11 mouse cellular contexts compared by ENCODE assay signal in the genomic region with DNA sequence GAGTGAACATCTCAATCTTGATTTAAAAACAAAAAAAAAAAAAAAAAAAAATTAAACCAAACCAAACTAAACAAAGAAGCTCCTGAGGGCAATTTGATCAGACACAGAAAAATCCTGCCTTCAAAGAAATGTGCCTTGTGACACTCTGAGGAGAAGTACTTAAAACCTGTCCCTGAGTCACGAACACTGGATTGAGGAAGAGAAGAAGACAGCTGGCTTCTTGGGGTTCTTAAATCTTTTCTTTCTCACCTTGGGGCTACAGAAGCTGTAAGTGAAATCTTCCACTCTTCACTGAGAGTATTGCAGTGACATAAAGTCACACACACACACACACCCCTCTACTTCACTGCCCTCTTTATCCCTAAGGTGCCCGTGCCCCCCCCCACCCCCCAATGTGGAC. TPM values are rescaled to one million over a fixed set of nuclear protein-coding genes. Genes with fewer than 3 reads are reported as not detected.
DNase-seq lines count a peak whose midpoint lies in the region; ATAC-seq and TF ChIP-seq lines count a peak whose summit lies in the region.
"Had no signal": no experiment of that assay in that cellular context is flagged by ENCODE, and none has a peak within 500 bp of the region (broad histone marks: within the 10 kb centered on the region; RNA-seq: fewer than 3 reads in every experiment).

No protein-coding gene starts in this region.

- no peak for TF ChIP-seq CTCF in liver, postnatal 0 days (IDR thresholded peaks at IDR 0.05; ENCODE audit: low read depth)

- H3K4me3 ChIP-seq in heart, embryonic 11.5 days (ENCODE audit: low read depth, low read length): peak overlapping the region; percentile 77
- H3K4me3 ChIP-seq in ES-E14 (ENCODE audit: insufficient read depth in 1 of 2, low read depth in 1 of 2, low read length in 2 of 2, poor library complexity in 1 of 2, severe bottlenecking in 1 of 2): peak overlapping the region; percentile 79 to 89
- H3K4me3 ChIP-seq in hindbrain, embryonic 10.5 days: peak overlapping the region; percentile 89
- H3K4me3 ChIP-seq in liver, postnatal 0 days (ENCODE audit: low read depth, low read length): peak overlapping the region; percentile 51

- no peak for ATAC-seq in heart, embryonic 11.5 days (replicated peaks; ENCODE audit: insufficient number of reproducible peaks, low FRiP score, low TSS enrichment)
- ATAC-seq in liver, postnatal 0 days: no peak

- intact Hi-C loops in heart, postnatal 14 days (cut with DNase I): no loop called here

- H3K36me3 ChIP-seq in heart, embryonic 11.5 days (ENCODE audit: control insufficient read depth, insufficient read depth, low read length): no peaks in the 10 kb centered on the region
- no peaks in the 10 kb centered on the region for H3K36me3 ChIP-seq in ES-E14 (ENCODE audit: control insufficient read depth, insufficient read depth, low read length, poor library complexity, severe bottlenecking)
- no peaks in the 10 kb centered on the region for H3K36me3 ChIP-seq in hindbrain, embryonic 10.5 days
- no peaks in the 10 kb centered on the region for H3K36me3 ChIP-seq in liver, postnatal 0 days (replicated peaks; ENCODE audit: insufficient read depth, low read length)

- WGBS in heart, embryonic 11.5 days (ENCODE audit: insufficient replicate concordance): 24% methylated on average over 2 of the region's 2 CpGs
- 13% methylated on average over 2 of the region's 2 CpGs for WGBS in hindbrain, embryonic 10.5 days
- WGBS in liver, postnatal 0 days (ENCODE audit: insufficient replicate concordance): 15% methylated on average over 2 of the region's 2 CpGs

- peak overlapping the region; percentile 84 for H3K4me2 ChIP-seq in heart, embryonic 11.5 days
- peak overlapping the region; percentile 80 for H3K4me2 ChIP-seq in liver, postnatal 0 days (ENCODE audit: low read depth, low read length)

- TF ChIP-seq EP300 in liver, postnatal 0 days (IDR thresholded peaks at IDR 0.05; ENCODE audit: low read depth): no peak

- no peak for DNase-seq in heart, postnatal 14 days
- DNase-seq in ES-E14 (ENCODE audit: low read depth, low spot score): no peak
- no peak for DNase-seq in hindbrain, embryonic 10.5 days (ENCODE audit: low spot score)
- no peak for DNase-seq in liver, postnatal 0 days
- no peak for DNase-seq in frontal cortex, postnatal 14 days (ENCODE audit: low spot score in 2 of 2)
- DNase-seq in cerebellum, postnatal 36 days: no peak
- DNase-seq in spleen, postnatal 36 days (ENCODE audit: low spot score in 2 of 2): no peak
- DNase-seq: B cell, adult 2 months; gastrocnemius, postnatal 36 days had no signal

- H3K9ac ChIP-seq in heart, embryonic 11.5 days (ENCODE audit: low read depth, low read length): peak overlapping the region; percentile 84
- H3K9ac ChIP-seq in ES-E14 (ENCODE audit: insufficient read depth, low read depth, low read length, poor library complexity, severe bottlenecking): no peak overlapping the region
- 0 out of 2 replicates have a peak overlapping the region, but pooled peaks have one; percentile 51 for H3K9ac ChIP-seq in liver, postnatal 0 days (replicated peaks)

- no peaks in the 10 kb centered on the region for H3K9me3 ChIP-seq in heart, embryonic 11.5 days (replicated peaks; ENCODE audit: control insufficient read depth, low read length)
- no peaks in the 10 kb centered on the region for H3K9me3 ChIP-seq in ES-E14 (ENCODE audit: control insufficient read depth, insufficient read depth, low read depth, low read length)
- H3K9me3 ChIP-seq in hindbrain, embryonic 10.5 days: no peaks in the 10 kb centered on the region
- no peaks in the 10 kb centered on the region for H3K9me3 ChIP-seq in liver, postnatal 0 days (ENCODE audit: low read length)

- H3K27ac ChIP-seq in heart, embryonic 11.5 days (ENCODE audit: low read depth, low read length): no peak overlapping the region
- no peak overlapping the region for H3K27ac ChIP-seq in ES-E14 (ENCODE audit: insufficient read depth, low read depth, low read length, poor library complexity, severe bottlenecking)
- H3K27ac ChIP-seq in hindbrain, embryonic 10.5 days: peak overlapping the region; percentile 94
- H3K27ac ChIP-seq in liver, postnatal 0 days (ENCODE audit: low read depth): no peak overlapping the region
- H3K27ac ChIP-seq: macrophage had no signal

- no peaks in the 10 kb centered on the region for H3K27me3 ChIP-seq in heart, embryonic 11.5 days (ENCODE audit: control insufficient read depth, insufficient read depth, low read length)
- peaks cover 14% of the 10 kb centered on the region for H3K27me3 ChIP-seq in hindbrain, embryonic 10.5 days (ENCODE audit: insufficient read depth, poor library complexity, severe bottlenecking)
- H3K27me3 ChIP-seq in liver, postnatal 0 days (ENCODE audit: insufficient read depth, low read length): peaks cover 36% of the 10 kb centered on the region

- peaks cover 20% of the 10 kb centered on the region for H3K4me1 ChIP-seq in heart, embryonic 11.5 days (ENCODE audit: control insufficient read depth, insufficient read depth, low read length)
- no peaks in the 10 kb centered on the region; a peak in 1 of 4 replicates for H3K4me1 ChIP-seq in ES-E14 (ENCODE audit: control insufficient read depth in 2 of 2, insufficient read depth in 2 of 2, low read length in 2 of 2, poor library complexity in 1 of 2)
- H3K4me1 ChIP-seq in hindbrain, embryonic 10.5 days (replicated peaks): peaks cover 36% of the 10 kb centered on the region
- no peaks in the 10 kb centered on the region for H3K4me1 ChIP-seq in liver, postnatal 0 days (ENCODE audit: insufficient read depth)

- in situ Hi-C loops in ES-E14 (cut with MboI; ENCODE audit: low sequenced_read_pairs in 2 of 2, unreplicated experiment in 2 of 2): no loop called here

TF ChIP-seq in ES-E14, 5 proteins besides CTCF, POLR2A, EP300 and RAD21:
- TF ChIP-seq ZC3H11A (IDR thresholded peaks at IDR 0.05; ENCODE audit: borderline replicate concordance, low read depth, low read length) (no peak), MAFK (IDR thresholded peaks at IDR 0.05; ENCODE audit: insufficient read depth, low read depth, low read length) (no peak), CHD2 (IDR thresholded peaks at IDR 0.05; ENCODE audit: low read depth, low read length) (no peak), ZNF384 (IDR thresholded peaks at IDR 0.05; ENCODE audit: low read depth, low read length) (no peak), HCFC1 (IDR thresholded peaks at IDR 0.05; ENCODE audit: borderline replicate concordance, insufficient read depth, low read length) (no peak)

RNA-seq across cellular contexts. Expression of a gene that starts 0.7 kb away (rescaled TPM):
- polyA plus RNA-seq in heart, embryonic 11.5 days (2014; fragmentation: Nextera tagmentation; extraction: Ambion mirVana): 2.2 and 2.4 TPM in 2 replicates
- 1 to 10 TPM; 6.6 to 7.0 TPM for total RNA-seq in heart, postnatal 14 days (2021)
- total RNA-seq in ES-E14 (2012; rRNA removed): 3.3 and 3.6 TPM in 2 replicates
- polyA plus RNA-seq in hindbrain, embryonic 10.5 days (2016; fragmentation: Nextera tagmentation; extraction: Ambion mirVana): 2.8 and 3.8 TPM in 2 replicates
- 0.31 TPM in 2 replicates for polyA plus RNA-seq in liver, postnatal 0 days (2015; fragmentation: Nextera tagmentation; extraction: Ambion mirVana)
- polyA plus RNA-seq: macrophage had no signal
